Mouse (Mus musculus): ENCODE results near the gene Fzd9. TPM values are rescaled to one million over a fixed set of nuclear protein-coding genes. Genes with fewer than 3 reads are reported as not detected.

Gene Fzd9
- total RNA-seq, 1 experiment = 9.4 TPM

GRCm38 (mm10) chr5:135286926-135287325, 35.9 kb upstream of the Fzd9 start:
- Histone ChIP-seq H3K4me1 (ENCODE audit: control insufficient read depth in 2 of 2, insufficient read depth in 2 of 2, low read length in 2 of 2, poor library complexity in 1 of 2) (0 out of 4 replicates have a peak, but pooled peaks cover 0 to 2% of the 10 kb centered on the region in 2 experiments), H3K4me3 (ENCODE audit: insufficient read depth in 1 of 2, low read depth in 1 of 2, low read length in 2 of 2, poor library complexity in 1 of 2, severe bottlenecking in 1 of 2) (no peak overlapping the region), H3K27ac (ENCODE audit: insufficient read depth, low read depth, low read length, poor library complexity, severe bottlenecking) (no peak overlapping the region), H3K9me3 (ENCODE audit: control insufficient read depth, insufficient read depth, low read depth, low read length) (no peaks in the 10 kb centered on the region), H3K36me3 (ENCODE audit: control insufficient read depth, insufficient read depth, low read length, poor library complexity, severe bottlenecking) (no peaks in the 10 kb centered on the region), H3K9ac (ENCODE audit: insufficient read depth, low read depth, low read length, poor library complexity, severe bottlenecking) (no peak overlapping the region)
- no peak for TF ChIP-seq ZNF384 (IDR thresholded peaks at IDR 0.05; ENCODE audit: low read depth, low read length)
- no peak for TF ChIP-seq ZC3H11A (IDR thresholded peaks at IDR 0.05; ENCODE audit: borderline replicate concordance, low read depth, low read length)
- no peak for DNase-seq (ENCODE audit: low read depth, low spot score)
- in situ Hi-C loops (cut with MboI; ENCODE audit: low sequenced_read_pairs in 2 of 2, unreplicated experiment in 2 of 2) = loop anchor here in 1 of 2 experiments (5.0 kb wide), 1 partner anchor 50 kb away; no protein-coding TSS in a partner anchor

DNA sequence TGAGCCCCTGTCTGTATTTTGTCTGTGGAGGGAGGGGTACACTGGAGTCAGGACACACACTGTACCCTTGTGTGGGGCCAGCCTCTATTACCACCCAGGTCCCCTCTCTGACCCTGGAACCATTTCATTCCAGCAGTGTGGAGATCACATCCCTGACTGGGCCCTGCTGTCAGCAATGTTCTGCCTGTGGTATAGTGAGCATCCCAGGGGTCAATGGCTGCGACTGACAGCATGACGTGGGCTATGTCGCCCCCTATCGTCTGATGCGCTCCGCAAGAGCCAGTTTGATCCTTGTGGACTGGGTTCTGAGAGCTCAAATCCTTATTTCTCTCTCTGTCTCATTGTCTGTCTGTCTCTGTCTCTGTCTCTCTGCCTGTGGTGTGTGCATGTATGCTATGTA, 35.2 kb upstream of the Fzd9 start:
- in situ Hi-C loops (cut with MboI; ENCODE audit: low sequenced_read_pairs in 2 of 2, unreplicated experiment in 2 of 2) = loop anchor here in 1 of 2 experiments (5.0 kb wide), 1 partner anchor 49 kb away; no protein-coding TSS in a partner anchor
- TF ChIP-seq ZC3H11A (IDR thresholded peaks at IDR 0.05; ENCODE audit: borderline replicate concordance, low read depth, low read length) = peak; percentile 80; the same call in 1 of the 2 replicates
- no peak for TF ChIP-seq HCFC1 (IDR thresholded peaks at IDR 0.05; ENCODE audit: borderline replicate concordance, insufficient read depth, low read length)
- Histone ChIP-seq H3K36me3 (ENCODE audit: control insufficient read depth, insufficient read depth, low read length, poor library complexity, severe bottlenecking) (no peaks in the 10 kb centered on the region), H3K4me1 (ENCODE audit: control insufficient read depth in 2 of 2, insufficient read depth in 2 of 2, low read length in 2 of 2, poor library complexity in 1 of 2) (peaks cover 0 to 1% of the 10 kb centered on the region in 2 experiments; a peak in 1 of 4 replicates), H3K27ac (ENCODE audit: insufficient read depth, low read depth, low read length, poor library complexity, severe bottlenecking) (no peak overlapping the region), H3K9ac (ENCODE audit: insufficient read depth, low read depth, low read length, poor library complexity, severe bottlenecking) (no peak overlapping the region), H3K4me3 (ENCODE audit: insufficient read depth in 1 of 2, low read depth in 1 of 2, low read length in 2 of 2, poor library complexity in 1 of 2, severe bottlenecking in 1 of 2) (no peak overlapping the region), H3K9me3 (ENCODE audit: control insufficient read depth, insufficient read depth, low read depth, low read length) (no peaks in the 10 kb centered on the region)
- no peak for DNase-seq (ENCODE audit: low read depth, low spot score)

DNA sequence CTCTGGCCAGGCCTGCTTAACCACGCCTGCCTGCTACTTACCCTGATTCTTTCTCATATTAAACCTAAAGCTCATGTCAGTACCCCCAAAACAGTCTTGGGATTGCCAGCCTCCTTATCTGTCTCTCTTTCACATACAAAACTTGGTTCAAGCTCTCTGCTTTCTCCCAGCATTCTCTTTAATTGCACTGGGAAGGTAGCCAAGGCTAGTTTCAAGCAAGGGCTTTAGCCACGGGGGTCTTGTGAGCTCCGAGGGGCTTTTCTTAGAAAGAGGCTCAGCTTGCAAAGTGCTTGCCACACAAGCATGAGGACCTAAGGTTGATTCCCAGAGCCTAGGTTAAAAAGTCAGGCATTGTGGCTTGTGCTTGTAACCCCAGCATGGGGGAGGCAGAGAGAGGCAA, 34.2 kb upstream of the Fzd9 start:
- in situ Hi-C loops (cut with MboI; ENCODE audit: low sequenced_read_pairs in 2 of 2, unreplicated experiment in 2 of 2) = loop anchor here in 1 of 2 experiments (5.0 kb wide), 1 partner anchor 48 kb away; no protein-coding TSS in a partner anchor
- Histone ChIP-seq H3K4me1 (ENCODE audit: control insufficient read depth in 2 of 2, insufficient read depth in 2 of 2, low read length in 2 of 2, poor library complexity in 1 of 2) (peaks cover 0 to 4% of the 10 kb centered on the region in 2 experiments; a peak in 2 of 4 replicates), H3K9ac (ENCODE audit: insufficient read depth, low read depth, low read length, poor library complexity, severe bottlenecking) (no peak overlapping the region), H3K27ac (ENCODE audit: insufficient read depth, low read depth, low read length, poor library complexity, severe bottlenecking) (no peak overlapping the region), H3K4me3 (ENCODE audit: insufficient read depth in 1 of 2, low read depth in 1 of 2, low read length in 2 of 2, poor library complexity in 1 of 2, severe bottlenecking in 1 of 2) (no peak overlapping the region), H3K36me3 (ENCODE audit: control insufficient read depth, insufficient read depth, low read length, poor library complexity, severe bottlenecking) (no peaks in the 10 kb centered on the region), H3K9me3 (ENCODE audit: control insufficient read depth, insufficient read depth, low read depth, low read length) (no peaks in the 10 kb centered on the region)
- no peak for TF ChIP-seq ZNF384 (IDR thresholded peaks at IDR 0.05; ENCODE audit: low read depth, low read length)
- no peak for TF ChIP-seq HCFC1 (IDR thresholded peaks at IDR 0.05; ENCODE audit: borderline replicate concordance, insufficient read depth, low read length)
- no peak for TF ChIP-seq CHD2 (IDR thresholded peaks at IDR 0.05; ENCODE audit: low read depth, low read length)
- TF ChIP-seq MAFK (IDR thresholded peaks at IDR 0.05; ENCODE audit: insufficient read depth, low read depth, low read length) = no peak
- no peak for TF ChIP-seq ZC3H11A (IDR thresholded peaks at IDR 0.05; ENCODE audit: borderline replicate concordance, low read depth, low read length)
- no peak for DNase-seq (ENCODE audit: low read depth, low spot score)

DNA sequence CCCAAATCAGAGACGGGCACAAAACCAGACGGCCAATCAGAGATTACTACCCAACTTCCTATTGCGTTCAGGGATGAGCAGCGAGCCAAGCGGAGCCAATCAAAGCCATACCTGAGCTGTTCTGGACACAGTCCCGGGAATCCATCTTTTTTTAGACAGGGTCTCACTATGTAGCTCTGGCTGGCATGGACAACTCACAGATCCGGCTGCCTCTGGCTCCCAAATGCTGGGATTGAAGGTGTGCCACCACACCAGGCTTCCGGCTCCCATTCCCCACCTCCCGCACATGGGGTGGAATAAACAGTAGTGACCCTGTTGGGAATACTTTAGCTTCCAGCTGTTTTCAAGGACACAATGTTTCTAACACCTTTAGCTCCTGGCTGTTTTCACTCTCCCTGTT, 29.2 kb upstream of the Fzd9 start:
- H3K4me3 ChIP-seq (ENCODE audit: insufficient read depth in 1 of 2, low read depth in 1 of 2, low read length in 2 of 2, poor library complexity in 1 of 2, severe bottlenecking in 1 of 2) = no peak overlapping the region
- H3K27ac ChIP-seq (ENCODE audit: insufficient read depth, low read depth, low read length, poor library complexity, severe bottlenecking) = no peak overlapping the region
- no peaks in the 10 kb centered on the region for H3K36me3 ChIP-seq (ENCODE audit: control insufficient read depth, insufficient read depth, low read length, poor library complexity, severe bottlenecking)
- no peak for DNase-seq (ENCODE audit: low read depth, low spot score)
- no peak overlapping the region for H3K9ac ChIP-seq (ENCODE audit: insufficient read depth, low read depth, low read length, poor library complexity, severe bottlenecking)
- TF ChIP-seq ZNF384 (IDR thresholded peaks at IDR 0.05; ENCODE audit: low read depth, low read length) (no peak), MAFK (IDR thresholded peaks at IDR 0.05; ENCODE audit: insufficient read depth, low read depth, low read length) (no peak), ZC3H11A (IDR thresholded peaks at IDR 0.05; ENCODE audit: borderline replicate concordance, low read depth, low read length) (no peak), CHD2 (IDR thresholded peaks at IDR 0.05; ENCODE audit: low read depth, low read length) (no peak), HCFC1 (IDR thresholded peaks at IDR 0.05; ENCODE audit: borderline replicate concordance, insufficient read depth, low read length) (no peak)
- H3K9me3 ChIP-seq (ENCODE audit: control insufficient read depth, insufficient read depth, low read depth, low read length) = no peaks in the 10 kb centered on the region
- peaks cover 0 to 4% of the 10 kb centered on the region in 2 experiments; a peak in 2 of 4 replicates for H3K4me1 ChIP-seq (ENCODE audit: control insufficient read depth in 2 of 2, insufficient read depth in 2 of 2, low read length in 2 of 2, poor library complexity in 1 of 2)
- in situ Hi-C loops (cut with MboI; ENCODE audit: low sequenced_read_pairs in 2 of 2, unreplicated experiment in 2 of 2) = no loop called here

- peaks cover 0 to 5% of the 10 kb centered on the region in 2 experiments; a peak in 2 of 4 replicates for H3K4me1 ChIP-seq (ENCODE audit: control insufficient read depth in 2 of 2, insufficient read depth in 2 of 2, low read length in 2 of 2, poor library complexity in 1 of 2)
- in situ Hi-C loops (cut with MboI; ENCODE audit: low sequenced_read_pairs in 2 of 2, unreplicated experiment in 2 of 2) = no loop called here
- peak overlapping the region; percentile 47 to 67 for H3K4me3 ChIP-seq (ENCODE audit: insufficient read depth in 1 of 2, low read depth in 1 of 2, low read length in 2 of 2, poor library complexity in 1 of 2, severe bottlenecking in 1 of 2)
- TF ChIP-seq HCFC1 (IDR thresholded peaks at IDR 0.05; ENCODE audit: borderline replicate concordance, insufficient read depth, low read length) = no peak
- TF ChIP-seq ZNF384 (IDR thresholded peaks at IDR 0.05; ENCODE audit: low read depth, low read length) = no peak
- TF ChIP-seq ZC3H11A (IDR thresholded peaks at IDR 0.05; ENCODE audit: borderline replicate concordance, low read depth, low read length) = no peak
- TF ChIP-seq CHD2 (IDR thresholded peaks at IDR 0.05; ENCODE audit: low read depth, low read length) = no peak
- 0 out of 2 replicates have a peak, but pooled peaks have one; percentile 27 for TF ChIP-seq MAFK (IDR thresholded peaks at IDR 0.05; ENCODE audit: insufficient read depth, low read depth, low read length)
- H3K36me3 ChIP-seq (ENCODE audit: control insufficient read depth, insufficient read depth, low read length, poor library complexity, severe bottlenecking) = no peaks in the 10 kb centered on the region
- DNase-seq (ENCODE audit: low read depth, low spot score) = no peak
- no peaks in the 10 kb centered on the region for H3K9me3 ChIP-seq (ENCODE audit: control insufficient read depth, insufficient read depth, low read depth, low read length)
- H3K27ac ChIP-seq (ENCODE audit: insufficient read depth, low read depth, low read length, poor library complexity, severe bottlenecking) = no peak overlapping the region
- H3K9ac ChIP-seq (ENCODE audit: insufficient read depth, low read depth, low read length, poor library complexity, severe bottlenecking) = peak overlapping the region; percentile 68
Observed at GRCm38 (mm10) chr5:135276597-135276996, 25.6 kb upstream of the Fzd9 start.
